Mouse (Mus musculus) cortical plate, adult 2 months (tissue): Measurements from ENCODE around the gene Shcbp1l.

Experiments
- CTCF ChIP-seq: fragments of 200-500 bp; IDR thresholded peaks from 2 replicates; pipeline ENCODE4 v1.5.1; 2011; ENCODE audit warnings: mild to moderate bottlenecking, control low read depth, low read length; ENCODE audit not compliant: insufficient read depth; ENCODE audit errors: extremely low read depth
- POLR2A ChIP-seq: fragments of 200-500 bp; IDR thresholded peaks from 2 replicates; pipeline ENCODE4 v1.6.1; 2011; ENCODE audit warnings: mild to moderate bottlenecking, low read length, control low read depth; ENCODE audit not compliant: insufficient read depth; ENCODE audit errors: extremely low read depth

GRCm38 (mm10) chr1:153411723-153412122 lies 13.2 kb upstream of the Shcbp1l start:
- TF ChIP-seq CTCF (no peak), POLR2A (no peak)
